Mouse (Mus musculus) G1E (cell line): Measurements from ENCODE around the gene Mlxip.

ENCODE experiments used
- CTCF ChIP-seq: IDR thresholded peaks from 2 replicates; pipeline ENCODE4 v1.5.1; 2012; ENCODE audit warnings: low read depth, low read length, inconsistent platforms, mixed read lengths
- POLR2AphosphoS5 ChIP-seq: IDR thresholded peaks from 2 replicates; pipeline ENCODE4 v1.6.1; 2012; ENCODE audit warnings: low read depth, low read length, inconsistent platforms; ENCODE audit not compliant: insufficient replicate concordance

DNA sequence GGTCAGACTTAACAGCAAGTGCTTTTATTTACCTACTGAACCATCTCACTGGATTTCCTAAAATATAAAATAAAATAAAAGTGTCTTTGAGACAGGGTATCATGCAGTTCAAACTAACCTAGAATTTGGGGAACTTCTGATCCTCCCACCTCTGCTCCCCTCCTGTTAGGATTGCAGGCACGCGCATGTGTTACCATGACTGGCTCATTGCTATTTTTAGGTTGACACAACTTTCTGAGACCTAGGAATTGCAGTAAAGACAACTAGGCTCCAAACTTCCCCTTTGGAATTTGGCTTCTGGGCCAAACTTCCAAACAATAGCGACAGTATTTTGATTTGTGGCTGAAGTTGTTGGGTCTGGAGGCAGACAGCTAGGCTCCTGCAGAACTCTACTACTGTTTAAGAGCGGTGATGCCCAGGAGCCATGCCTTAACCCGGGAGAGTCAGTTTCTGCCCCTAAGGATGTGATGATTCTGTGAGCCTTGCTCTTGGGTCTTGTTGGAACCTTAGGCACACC is 754 bp upstream of the Mlxip start:
- TF ChIP-seq CTCF: no peak
- TF ChIP-seq POLR2AphosphoS5: no peak
